Mouse (Mus musculus): ENCODE measurements around the gene Ovch2.

DNA sequence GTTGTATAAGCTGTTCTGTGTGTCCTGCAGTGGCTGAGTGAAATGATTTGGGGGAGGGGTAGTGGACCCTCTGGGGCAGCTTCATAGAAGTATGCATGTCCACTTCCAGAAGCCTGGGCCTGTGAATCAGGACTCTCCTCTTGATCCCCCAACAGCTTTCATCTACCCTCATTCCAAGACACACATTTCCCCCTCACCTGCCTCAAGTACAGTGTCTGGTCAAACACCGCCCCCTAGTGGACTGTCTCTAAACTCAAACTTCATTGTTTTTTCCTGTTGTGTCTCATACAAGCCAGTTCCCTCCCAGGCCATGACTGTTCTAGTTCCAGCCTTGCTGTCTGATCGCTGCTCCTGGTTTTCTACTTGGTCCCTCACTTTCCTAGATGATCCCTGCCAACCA lies 53.1 kb downstream of the Ovch2 start:
- TF ChIP-seq CTCF (IDR thresholded peaks at IDR 0.05; ENCODE audit: low read depth): peak; percentile 88
- TF ChIP-seq EP300 (optimal IDR thresholded peaks at IDR 0.05): no peak

Data from stomach, postnatal 0 days (tissue).